Mouse (Mus musculus) spleen, adult 2 months (tissue): ENCODE measurements around the gene Gpr89. TPM values are rescaled to one million over a fixed set of nuclear protein-coding genes. Genes with fewer than 3 reads are reported as not detected.
A peak's percentile ranks its signal among the peaks of the same experiment; 100 is the strongest.

Source experiments
- DNase-seq, 2 experiments: peaks; one replicate each; pipeline versions ENCODE4 v3.0.0 to v3.0.0-alpha.2; 2012 to 2021; ENCODE audit warnings: low spot score in 2 of 2, low read depth in 1 of 2
- H3K27ac ChIP-seq: fragments of 200-500 bp; 2 replicates; pipeline ENCODE4 v1.5.1; 2012; ENCODE audit warnings: low read length, inconsistent platforms; ENCODE audit not compliant: insufficient read depth
- H3K27me3 ChIP-seq: fragments of 200-500 bp; 2 replicates; pipeline ENCODE4 v1.6.1; 2012; ENCODE audit warnings: mild to moderate bottlenecking, moderate library complexity, low read length, inconsistent platforms; ENCODE audit not compliant: control insufficient read depth, insufficient read depth
- H3K36me3 ChIP-seq: fragments of 200-500 bp; 2 replicates; pipeline ENCODE4 v1.6.1; 2012; ENCODE audit warnings: mild to moderate bottlenecking, low read length, inconsistent platforms; ENCODE audit not compliant: control insufficient read depth, insufficient read depth
- H3K4me1 ChIP-seq: fragments of 200-500 bp; 2 replicates; pipeline ENCODE4 v1.6.1; 2011; ENCODE audit warnings: inconsistent platforms; ENCODE audit not compliant: control insufficient read depth, insufficient read depth, insufficient read length
- H3K4me3 ChIP-seq: fragments of 200-500 bp; 2 replicates; pipeline ENCODE4 v1.5.1; 2011; ENCODE audit warnings: mild to moderate bottlenecking, inconsistent platforms; ENCODE audit not compliant: insufficient read depth, insufficient read length; ENCODE audit errors: extremely low read depth
- CTCF ChIP-seq: fragments of 200-500 bp; IDR thresholded peaks from 2 replicates; pipeline ENCODE4 v1.5.1; 2011; ENCODE audit warnings: mild to moderate bottlenecking, inconsistent platforms; ENCODE audit not compliant: insufficient read depth, insufficient read length, insufficient replicate concordance; ENCODE audit errors: extremely low read depth
- POLR2A ChIP-seq: fragments of 200-500 bp; IDR thresholded peaks from 2 replicates; pipeline ENCODE4 v1.6.1; 2011; ENCODE audit warnings: low read depth, low read length, inconsistent platforms
- WGBS: fragments of 180-500 bp; shearing (Covaris S2); methylation state at CpG from one replicate; pipeline ENCODE4 v1.1.7; 2018; 5-methylcytosine and 5-hydroxymethylcytosine counted together
- polyA plus RNA-seq: library from polyadenylated mRNA; depleted of rRNA; stranded (reverse); fragments of >200 nt; gene quantifications from 2 replicates; pipeline ENCODE4 v1.2.3, GENCODE M21; 2012

Gpr89 gene
- polyA plus RNA-seq, 1 experiment = 8.5 TPM

- WGBS = 76% methylated on average over 5 of the region's 5 CpGs
- no peak for DNase-seq
These were observed 26.1 kb upstream of the Gpr89 start for GRCm38 (mm10) chr3:96931261-96931681.

GRCm38 (mm10) chr3:96925920-96926319 is 20.8 kb upstream of the Gpr89 start, which contains the start of gene Gja8:
Gja8 (minus strand) TSS chr3:96926020.
- no peak for DNase-seq
- Histone ChIP-seq H3K36me3 (no peaks in the 10 kb centered on the region), H3K27me3 (no peaks in the 10 kb centered on the region), H3K27ac (no peak within 1 kb of the TSS), H3K4me1 (no peaks in the 10 kb centered on the region), H3K4me3 (no peak within 1 kb of the TSS)
- TF ChIP-seq CTCF (no peak), POLR2A (no peak)
- 56% methylated on average over 6 of the region's 6 CpGs for WGBS

More at GRCm38 (mm10) chr3:96931261-96931681, 26.1 kb upstream of the Gpr89 start:
- no peaks in the 10 kb centered on the region for H3K4me1 ChIP-seq
- H3K27ac ChIP-seq = no peak overlapping the region
- TF ChIP-seq POLR2A = no peak
- TF ChIP-seq CTCF = no peak
- H3K27me3 ChIP-seq = no peaks in the 10 kb centered on the region
- H3K4me3 ChIP-seq = no peak overlapping the region
- H3K36me3 ChIP-seq = no peaks in the 10 kb centered on the region

- Histone ChIP-seq H3K4me1 (no peaks in the 10 kb centered on the region), H3K27ac (no peak overlapping the region), H3K27me3 (no peaks in the 10 kb centered on the region), H3K4me3 (no peak overlapping the region), H3K36me3 (no peaks in the 10 kb centered on the region)
- DNase-seq = no peak
- 78% methylated on average over 4 of the region's 4 CpGs for WGBS
- TF ChIP-seq CTCF = no peak
- TF ChIP-seq POLR2A = no peak
These were observed 19.5 kb upstream of the Gpr89 start for GRCm38 (mm10) chr3:96924631-96925030.

GRCm38 (mm10) chr3:96920991-96921390 is 15.8 kb upstream of the Gpr89 start:
- WGBS = 77% methylated on average over 7 of the region's 7 CpGs
- Histone ChIP-seq H3K27ac (no peak overlapping the region), H3K36me3 (no peaks in the 10 kb centered on the region), H3K4me3 (no peak overlapping the region), H3K27me3 (no peaks in the 10 kb centered on the region), H3K4me1 (no peaks in the 10 kb centered on the region)
- no peak for TF ChIP-seq POLR2A
- no peak for TF ChIP-seq CTCF
- no peak for DNase-seq

GRCm38 (mm10) chr3:96905592-96905991 is 446 bp upstream of the Gpr89 start:
- no peak for DNase-seq
- Histone ChIP-seq H3K4me1 (no peaks in the 10 kb centered on the region; the same call in 1 of the 2 replicates), H3K27ac (no peak overlapping the region), H3K36me3 (no peaks in the 10 kb centered on the region), H3K4me3 (peak overlapping the region; percentile 93), H3K27me3 (no peaks in the 10 kb centered on the region)
- WGBS = 40% methylated on average over 9 of the region's 9 CpGs
- TF ChIP-seq CTCF = no peak
- no peak for TF ChIP-seq POLR2A

- Histone ChIP-seq H3K4me3 (peak within 1 kb of the TSS; percentile 93), H3K27ac (no peak within 1 kb of the TSS), H3K4me1 (no peaks in the 10 kb centered on the region; the same call in 1 of the 2 replicates), H3K27me3 (no peaks in the 10 kb centered on the region), H3K36me3 (no peaks in the 10 kb centered on the region)
- no peak for DNase-seq
- TF ChIP-seq CTCF (no peak), POLR2A (no peak)
- WGBS = 22% methylated on average over 14 of the region's 14 CpGs
These were observed 753 bp downstream of the Gpr89 start, which contains the start of gene Gja5 for GRCm38 (mm10) chr3:96904393-96904792. Gja5 (plus strand) TSS chr3:96904693.

- no peak overlapping the region for H3K27ac ChIP-seq
- WGBS = 88% methylated on average over 4 of the region's 4 CpGs
- no peak for DNase-seq
- TF ChIP-seq POLR2A (no peak), CTCF (no peak)
- no peaks in the 10 kb centered on the region; the same call in 1 of the 2 replicates for H3K4me1 ChIP-seq
- H3K27me3 ChIP-seq = no peaks in the 10 kb centered on the region
- H3K4me3 ChIP-seq = no peak overlapping the region
- peaks cover 5% of the 10 kb centered on the region for H3K36me3 ChIP-seq
These were observed 2.7 kb downstream of the Gpr89 start for GRCm38 (mm10) chr3:96902336-96902999.
